Mouse (Mus musculus) limb, embryonic 14.5 days (tissue): Measurements from ENCODE around the gene Atp9a. TPM values are rescaled to one million over a fixed set of nuclear protein-coding genes. Genes with fewer than 3 reads are reported as not detected.

Source experiments
- ATAC-seq: fragments of 200-750 bp; cut with Nextera tagmentation; 2 replicates; pipeline ENCODE4 v1.8.0; 2017; ENCODE audit warnings: low read depth, moderate number of reproducible peaks, moderate TSS enrichment; ENCODE audit not compliant: low FRiP score
- DNase-seq: peaks from one replicate; pipeline ENCODE4 v3.0.0-alpha.2; 2015; ENCODE audit warnings: low spot score
- H3K27ac ChIP-seq: fragments of 300-500 bp; sonication (generic); replicated peaks from 2 replicates; pipeline ENCODE4 v1.5.1; 2014; ENCODE audit warnings: low read depth, mild to moderate bottlenecking, low read length, moderate library complexity, mixed read lengths
- H3K27me3 ChIP-seq: fragments of 300-500 bp; sonication (generic); 2 replicates; pipeline ENCODE4 v1.6.1; 2014; ENCODE audit warnings: low read length, mixed read lengths; ENCODE audit not compliant: control insufficient read depth, insufficient read depth
- H3K36me3 ChIP-seq: fragments of 300-500 bp; sonication (generic); 2 replicates; pipeline ENCODE4 v1.6.1; 2014; ENCODE audit warnings: mild to moderate bottlenecking, low read length, moderate library complexity, mixed read lengths; ENCODE audit not compliant: control insufficient read depth, insufficient read depth
- H3K4me1 ChIP-seq: fragments of 300-500 bp; sonication (generic); 2 replicates; pipeline ENCODE4 v1.6.1; 2014; ENCODE audit warnings: antibody characterized with exemption, low read length, mixed read lengths; ENCODE audit not compliant: control insufficient read depth, insufficient read depth
- H3K4me2 ChIP-seq: fragments of 300-500 bp; sonication (generic); replicated peaks from 2 replicates; pipeline ENCODE4 v1.6.1; 2014; ENCODE audit warnings: low read depth, mild to moderate bottlenecking, low read length, moderate library complexity; ENCODE audit not compliant: severe bottlenecking
- H3K4me3 ChIP-seq: fragments of 300-500 bp; sonication (generic); replicated peaks from 2 replicates; pipeline ENCODE4 v1.5.1; 2014; ENCODE audit warnings: low read length
- H3K9ac ChIP-seq: fragments of 300-500 bp; sonication (generic); 2 replicates; pipeline ENCODE4 v1.6.1; 2014; ENCODE audit warnings: mild to moderate bottlenecking, low read depth, low read length, moderate library complexity; ENCODE audit not compliant: severe bottlenecking
- H3K9me3 ChIP-seq: fragments of 300-500 bp; sonication (generic); 2 replicates; pipeline ENCODE4 v1.6.1; 2016; ENCODE audit warnings: low read length; ENCODE audit not compliant: control insufficient read depth
- POLR2A ChIP-seq: fragments of 200-500 bp; IDR thresholded peaks from 2 replicates; pipeline ENCODE4 v1.8.0; 2012; ENCODE audit warnings: inconsistent platforms, mild to moderate bottlenecking, moderate library complexity, borderline replicate concordance; ENCODE audit not compliant: insufficient read depth, insufficient read length; ENCODE audit errors: extremely low read depth
- WGBS: fragments of 180-500 bp; shearing (Covaris S2); extraction: QIAGEN DNeasy Blood & Tissue Kit; methylation state at CpG from one replicate; pipeline ENCODE4 v1.1.7; 2014; 5-methylcytosine and 5-hydroxymethylcytosine counted together
- microRNA-seq: library from miRNA; unstranded; fragments of <30 nt; microRNA quantifications from one replicate; pipeline ENCODE4, GENCODE M21; 2016
- polyA plus RNA-seq, 2 experiments: library from polyadenylated mRNA; depleted of rRNA in 1 of 2; stranded (reverse) in 1 of 2; unstranded in 1 of 2; fragments of >200 nt; fragmentation: Nextera tagmentation in 1 of 2; extraction: Ambion mirVana in 1 of 2; gene quantifications; 2 replicates each; pipeline versions ENCODE4 v1.2.1 to v1.2.3; 2012 to 2014

The Atp9a gene
- polyA plus RNA-seq, 2 experiments = 28.0 to 53.6 TPM

DNA sequence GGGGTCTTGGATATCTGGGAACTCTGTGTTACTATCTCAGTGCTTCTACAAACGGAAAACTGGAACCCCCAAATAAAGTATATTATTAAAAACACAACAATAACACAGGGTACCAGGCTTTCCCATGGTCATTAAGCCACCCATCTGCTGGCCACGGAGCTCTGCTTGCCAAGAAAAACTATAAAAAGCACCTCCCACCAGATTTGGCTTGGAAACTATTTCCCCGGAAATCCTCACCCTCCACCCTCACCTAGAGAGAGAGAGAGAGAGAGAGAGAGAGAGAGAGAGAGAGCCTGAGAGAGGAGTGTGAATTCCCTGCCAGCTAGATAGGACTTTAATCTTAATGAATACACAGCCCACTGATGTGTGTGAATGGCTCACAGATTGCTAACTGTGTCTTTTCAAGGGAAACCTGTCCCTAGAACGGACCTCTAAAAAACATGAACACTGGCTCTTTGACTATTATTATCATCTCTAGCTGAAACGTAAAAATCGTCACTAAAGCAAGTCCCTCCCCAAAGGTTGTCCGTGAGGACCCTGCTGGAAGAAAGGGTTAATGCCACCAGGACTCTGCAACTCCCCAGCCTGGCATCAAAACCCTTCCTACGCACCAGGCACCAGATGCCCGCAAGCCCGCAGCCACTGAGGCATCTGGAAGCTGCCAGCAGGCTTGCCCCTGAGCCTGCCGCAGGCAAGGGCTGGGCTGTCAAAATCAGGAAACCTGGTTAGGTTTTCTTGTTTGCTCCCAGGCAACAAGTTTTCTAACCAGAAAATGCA is 153.4 kb downstream of the Atp9a start:
- peaks cover 22% of the 10 kb centered on the region for H3K27me3 ChIP-seq
- H3K9me3 ChIP-seq = no peaks in the 10 kb centered on the region
- DNase-seq (no peak), ATAC-seq (no peak)
- peak overlapping the region; percentile 63; the same call in 1 of the 2 replicates for H3K4me2 ChIP-seq
- no peak for TF ChIP-seq POLR2A
- no peak overlapping the region for H3K9ac ChIP-seq
- H3K36me3 ChIP-seq = no peaks in the 10 kb centered on the region
- H3K27ac ChIP-seq = no peak overlapping the region
- 0 out of 2 replicates have a peak overlapping the region, but pooled peaks have one; percentile 31 for H3K4me3 ChIP-seq
- WGBS = 23% methylated on average over 11 of the region's 11 CpGs
- peaks cover 35% of the 10 kb centered on the region for H3K4me1 ChIP-seq

DNA sequence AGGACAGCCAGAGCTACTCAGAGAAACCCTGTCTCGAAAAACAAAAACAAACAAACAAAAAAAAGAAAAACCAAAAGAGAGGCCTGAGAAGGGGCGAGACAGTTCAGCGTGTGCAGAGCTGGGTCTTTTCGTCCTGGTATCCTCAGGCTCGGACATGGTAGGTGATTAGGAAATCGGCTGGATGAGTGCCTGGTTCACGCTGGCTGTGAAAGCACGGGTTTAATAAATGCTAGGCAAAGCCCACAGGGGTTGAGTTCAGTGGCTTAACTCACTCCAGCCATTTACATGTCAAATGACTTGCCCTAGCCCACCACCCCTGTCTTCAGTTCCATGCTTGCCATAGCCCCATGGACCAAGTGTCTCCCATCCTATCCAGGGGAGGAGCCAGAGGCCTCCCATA is 155.1 kb downstream of the Atp9a start:
- peaks cover 38% of the 10 kb centered on the region for H3K4me1 ChIP-seq
- no peak overlapping the region for H3K4me3 ChIP-seq
- no peak overlapping the region for H3K27ac ChIP-seq
- WGBS = 74% methylated on average over 8 of the region's 8 CpGs
- H3K27me3 ChIP-seq = peaks cover 22% of the 10 kb centered on the region
- H3K36me3 ChIP-seq = no peaks in the 10 kb centered on the region
- no peak overlapping the region for H3K9ac ChIP-seq
- H3K9me3 ChIP-seq = no peaks in the 10 kb centered on the region
- no peak for DNase-seq
- no peak for TF ChIP-seq POLR2A
- no peak for ATAC-seq
- no peak overlapping the region for H3K4me2 ChIP-seq

DNA sequence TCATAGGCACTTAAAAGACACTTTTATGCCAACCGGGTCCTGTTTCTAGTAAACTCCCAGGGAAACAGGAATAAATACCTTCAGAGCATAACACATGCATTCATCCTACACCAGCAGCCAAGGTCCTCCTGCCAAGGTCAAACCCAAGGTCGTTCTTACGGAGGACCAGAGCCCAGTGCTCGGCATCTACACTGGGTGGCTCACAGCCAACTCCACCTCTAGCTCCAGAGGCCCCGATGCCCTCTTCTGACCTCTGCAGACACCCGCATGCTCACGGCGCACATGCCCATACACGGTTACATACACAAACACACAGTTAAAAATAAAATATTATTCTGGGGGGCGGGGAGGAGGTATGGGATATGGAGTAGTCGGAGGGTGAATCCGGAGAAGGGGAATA is 155.7 kb downstream of the Atp9a start:
- TF ChIP-seq POLR2A = no peak
- no peak overlapping the region for H3K4me2 ChIP-seq
- peaks cover 44% of the 10 kb centered on the region for H3K4me1 ChIP-seq
- no peak overlapping the region for H3K9ac ChIP-seq
- H3K4me3 ChIP-seq = no peak overlapping the region
- no peaks in the 10 kb centered on the region for H3K36me3 ChIP-seq
- no peak overlapping the region for H3K27ac ChIP-seq
- H3K9me3 ChIP-seq = no peaks in the 10 kb centered on the region
- WGBS = 81% methylated on average over 12 of the region's 12 CpGs
- DNase-seq = no peak
- no peak for ATAC-seq
- H3K27me3 ChIP-seq = peaks cover 22% of the 10 kb centered on the region

DNA sequence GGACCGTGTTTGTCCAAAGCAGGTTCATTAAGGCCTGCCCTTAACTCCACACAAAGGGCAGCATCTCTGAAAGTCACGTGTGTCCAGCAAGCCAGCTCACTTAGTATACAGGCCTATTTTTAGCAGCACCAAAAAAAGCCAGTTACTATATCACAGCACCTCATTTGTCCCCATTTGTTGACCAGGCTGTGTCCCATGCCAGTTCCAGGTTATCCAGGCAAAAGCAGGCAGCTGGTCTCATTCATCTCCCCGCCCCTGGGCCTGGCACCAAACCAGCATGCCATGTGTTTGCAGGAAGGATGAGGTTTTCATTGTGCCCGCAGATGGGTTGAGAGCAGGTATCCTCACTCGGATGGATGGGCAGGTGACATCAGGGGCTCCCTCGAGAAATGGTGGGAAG is 157.4 kb downstream of the Atp9a start:
- no peak for TF ChIP-seq POLR2A
- DNase-seq = no peak
- no peak overlapping the region for H3K27ac ChIP-seq
- peaks cover 7% of the 10 kb centered on the region for H3K27me3 ChIP-seq
- no peak overlapping the region for H3K4me3 ChIP-seq
- 81% methylated on average over 6 of the region's 6 CpGs for WGBS
- H3K36me3 ChIP-seq = no peaks in the 10 kb centered on the region
- H3K4me1 ChIP-seq = peaks cover 53% of the 10 kb centered on the region
- no peaks in the 10 kb centered on the region for H3K9me3 ChIP-seq
- no peak overlapping the region for H3K4me2 ChIP-seq
- no peak overlapping the region for H3K9ac ChIP-seq
- no peak for ATAC-seq

Small RNAs within 50 kb of the gene (microRNA-seq; reads per million reads assigned to microRNA genes)
- not detected for gene Mir7004

Other genes with a start within 250 kb of the Atp9a start
- 9.4 and 11.4 TPM in 2 replicates for gene Nfatc2, start 140.8 kb downstream of the Atp9a start, polyA plus RNA-seq (2012; rRNA removed)
- gene Nfatc2, start 140.8 kb downstream of the Atp9a start, polyA plus RNA-seq (2014; fragmentation: Nextera tagmentation; extraction: Ambion mirVana) = 8.8 and 9.0 TPM in 2 replicates
- gene Sall4, start 25.5 kb upstream of the Atp9a start, polyA plus RNA-seq (2012; rRNA removed) = 0.24 and 0.31 TPM in 2 replicates
- gene Sall4, start 25.5 kb upstream of the Atp9a start, polyA plus RNA-seq (2014; fragmentation: Nextera tagmentation; extraction: Ambion mirVana) = 0.34 and 1.2 TPM in 2 replicates
- 46.0 and 55.3 TPM in 2 replicates for gene Zfp64, start 213.2 kb upstream of the Atp9a start, polyA plus RNA-seq (2012; rRNA removed)
- 49.5 and 50.6 TPM in 2 replicates for gene Zfp64, start 213.2 kb upstream of the Atp9a start, polyA plus RNA-seq (2014; fragmentation: Nextera tagmentation; extraction: Ambion mirVana)